Mouse (Mus musculus) adrenal gland, postnatal 14 days (tissue): ENCODE measurements around the gene Mthfd2. TPM values are rescaled to one million over a fixed set of nuclear protein-coding genes. Genes with fewer than 3 reads are reported as not detected.

Experiments used
- DNase-seq: peaks from one replicate; pipeline ENCODE4 v3.0.0; 2021; ENCODE audit warnings: mixed read lengths
- total RNA-seq: library from RNA; stranded (reverse); gene quantifications from 2 replicates; pipeline ENCODE4 v1.2.3, GENCODE M21; 2021

The Mthfd2 gene
- total RNA-seq, 1 experiment from 2014 or later: 21.1 TPM

DNA sequence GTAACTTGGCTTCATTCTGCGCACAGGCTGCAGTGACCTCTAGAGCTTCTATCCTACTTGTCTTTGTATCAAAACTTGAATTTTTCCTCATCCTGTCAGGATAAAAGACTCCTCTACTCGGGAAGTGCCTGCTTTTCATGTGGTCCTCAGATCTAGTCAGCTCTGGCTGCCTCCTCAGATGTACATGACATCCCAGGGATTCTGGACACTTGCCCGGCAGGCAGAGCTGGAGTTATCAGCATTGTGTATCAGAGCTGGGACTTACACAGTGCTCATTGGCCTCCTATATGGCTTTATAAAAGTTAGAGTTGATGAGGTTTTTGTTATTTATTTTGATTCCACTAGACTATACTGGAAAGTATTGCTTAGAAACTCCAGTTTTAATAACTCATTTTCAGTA lies 15.7 kb upstream of the Mthfd2 start:
- DNase-seq: no peak

DNA sequence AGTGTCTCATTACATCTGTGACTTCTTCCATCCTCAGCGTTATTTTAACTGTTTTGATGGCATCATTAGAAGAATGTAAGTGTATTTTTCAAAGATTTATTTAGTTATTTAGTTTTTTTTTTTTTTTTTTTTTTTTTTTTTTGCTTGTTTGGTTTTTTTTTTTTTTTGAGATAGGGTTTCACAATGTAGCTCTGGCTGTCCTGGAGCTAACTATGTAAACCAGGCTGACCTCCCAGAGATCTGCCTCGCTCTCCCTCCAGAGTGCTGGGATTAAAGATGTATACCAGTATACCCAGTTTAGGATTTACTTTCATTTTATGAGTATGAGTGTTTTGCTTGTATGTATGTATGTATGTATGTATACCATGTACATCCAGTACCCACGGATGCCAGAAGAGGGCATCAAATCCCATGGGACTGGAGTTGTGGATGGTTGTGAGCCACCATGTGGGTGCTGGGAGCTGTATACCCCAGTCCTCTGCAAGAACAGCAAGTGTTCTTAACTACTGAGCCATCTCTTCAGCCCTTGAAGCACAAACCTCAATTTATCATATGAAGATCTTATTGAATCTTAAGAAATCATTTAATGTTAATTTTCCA lies 2.0 kb upstream of the Mthfd2 start:
- DNase-seq: no peak

DNA sequence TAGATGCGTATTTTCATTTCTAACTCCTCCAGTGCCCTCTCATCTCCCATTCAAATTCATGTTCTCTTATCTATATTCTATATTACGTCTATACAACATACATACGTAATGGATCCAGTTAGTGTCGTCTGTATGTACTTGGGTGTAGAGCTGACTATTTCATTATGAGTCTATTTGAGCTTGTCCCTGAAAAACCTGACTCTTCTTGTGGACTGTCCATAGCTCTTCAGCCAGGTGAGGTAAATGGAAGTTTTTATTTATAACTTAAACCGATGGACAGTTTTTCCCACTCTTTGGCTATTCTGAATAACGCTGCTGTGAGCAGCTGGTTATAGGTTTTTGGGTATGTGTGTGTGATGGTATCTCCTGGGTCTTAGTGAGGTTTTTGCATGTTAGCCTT lies 1.1 kb upstream of the Mthfd2 start:
- DNase-seq: no peak

DNA sequence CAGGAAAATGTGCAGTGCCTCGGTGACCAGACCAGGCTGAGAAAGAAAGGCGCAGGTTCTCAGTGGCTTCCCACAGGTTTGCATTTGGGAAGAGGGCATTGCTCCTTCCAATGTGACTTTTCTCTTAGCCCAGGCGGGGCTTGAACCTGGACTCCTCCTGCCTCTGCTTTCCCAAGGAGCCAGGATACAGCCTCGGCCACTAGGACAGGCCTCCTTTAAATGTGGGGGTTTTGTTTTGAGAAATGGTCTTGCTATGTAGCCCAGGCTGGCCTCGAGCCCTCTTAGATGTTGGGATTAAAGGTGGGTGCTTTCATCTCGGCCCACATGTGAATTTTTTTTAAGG lies 657 bp upstream of the Mthfd2 start:
- DNase-seq: peak; percentile 30

DNA sequence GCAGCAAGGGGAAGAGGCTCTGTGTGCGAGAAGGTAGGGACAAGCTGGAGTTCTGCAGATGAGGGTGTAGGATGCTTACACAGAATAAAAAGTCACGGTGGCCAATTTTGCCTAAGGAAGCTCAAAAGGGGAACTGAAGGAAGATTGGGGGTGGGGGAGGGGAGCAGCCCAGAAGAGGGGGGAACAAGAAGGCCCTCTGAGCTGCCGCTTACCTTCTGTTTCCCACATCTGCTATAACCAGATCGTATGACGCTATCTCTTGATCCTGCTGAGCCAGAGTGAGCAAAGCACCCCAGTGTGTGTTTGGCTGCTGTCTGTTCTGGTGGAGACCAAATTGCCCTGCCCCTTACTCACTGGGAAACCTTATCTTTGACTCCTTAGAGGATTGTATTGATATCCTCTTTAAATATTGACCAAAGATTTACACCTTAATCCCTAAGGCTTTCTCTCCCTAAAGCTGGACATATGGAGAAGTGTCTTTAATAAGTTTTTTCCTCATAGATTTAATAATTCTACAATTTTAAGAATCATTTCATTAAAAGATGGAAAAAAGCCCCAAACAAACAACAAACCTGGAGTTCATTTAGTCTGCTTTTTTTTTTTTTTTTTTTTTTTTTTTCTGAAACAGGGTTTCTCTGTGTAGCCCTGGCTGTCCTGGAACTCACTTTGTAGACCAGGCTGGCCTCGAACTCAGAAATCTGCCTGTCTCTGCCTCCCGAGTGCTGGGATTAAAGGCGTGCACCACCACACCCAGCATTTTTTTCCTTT lies 1.9 kb downstream of the Mthfd2 start:
- DNase-seq: no peak

DNA sequence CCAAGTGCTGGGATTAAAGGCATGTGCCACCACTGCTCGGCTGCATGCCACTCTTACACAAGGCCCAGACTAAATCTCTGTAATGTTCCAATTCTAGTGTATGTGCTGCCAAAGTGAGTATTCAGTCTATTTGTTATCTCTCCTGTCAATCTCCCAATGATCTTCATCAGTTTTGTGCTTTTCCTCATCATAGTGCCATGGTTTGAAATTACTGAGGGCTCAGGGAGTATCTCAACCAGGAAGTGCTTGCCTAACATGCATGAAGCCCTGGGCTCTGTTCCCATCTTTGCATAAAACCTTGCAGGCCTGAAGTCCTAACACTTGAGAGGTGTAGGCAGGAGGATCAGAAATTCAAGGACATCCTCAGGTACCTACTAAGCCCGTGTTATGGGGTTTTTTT lies 2.9 kb downstream of the Mthfd2 start:
- DNase-seq: no peak

DNA sequence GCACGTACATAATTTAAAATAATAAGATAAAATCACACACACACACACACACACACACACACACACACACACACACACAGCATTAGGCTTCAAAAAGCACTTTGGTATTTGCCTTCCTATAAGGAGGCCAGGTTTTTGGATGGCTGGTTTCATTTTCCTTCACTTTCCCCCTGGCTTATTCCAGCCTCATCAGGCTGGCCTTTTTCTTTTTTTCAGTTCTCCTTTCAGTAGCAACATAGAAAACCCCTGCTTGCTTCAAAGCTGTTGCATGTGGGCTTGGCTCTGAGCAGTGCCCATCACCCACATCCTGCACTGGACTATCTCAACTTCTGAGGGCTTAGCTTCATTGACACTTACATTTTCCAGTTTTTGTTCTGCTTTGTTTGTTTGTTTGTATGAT lies 3.8 kb downstream of the Mthfd2 start:
- no peak for DNase-seq

DNA sequence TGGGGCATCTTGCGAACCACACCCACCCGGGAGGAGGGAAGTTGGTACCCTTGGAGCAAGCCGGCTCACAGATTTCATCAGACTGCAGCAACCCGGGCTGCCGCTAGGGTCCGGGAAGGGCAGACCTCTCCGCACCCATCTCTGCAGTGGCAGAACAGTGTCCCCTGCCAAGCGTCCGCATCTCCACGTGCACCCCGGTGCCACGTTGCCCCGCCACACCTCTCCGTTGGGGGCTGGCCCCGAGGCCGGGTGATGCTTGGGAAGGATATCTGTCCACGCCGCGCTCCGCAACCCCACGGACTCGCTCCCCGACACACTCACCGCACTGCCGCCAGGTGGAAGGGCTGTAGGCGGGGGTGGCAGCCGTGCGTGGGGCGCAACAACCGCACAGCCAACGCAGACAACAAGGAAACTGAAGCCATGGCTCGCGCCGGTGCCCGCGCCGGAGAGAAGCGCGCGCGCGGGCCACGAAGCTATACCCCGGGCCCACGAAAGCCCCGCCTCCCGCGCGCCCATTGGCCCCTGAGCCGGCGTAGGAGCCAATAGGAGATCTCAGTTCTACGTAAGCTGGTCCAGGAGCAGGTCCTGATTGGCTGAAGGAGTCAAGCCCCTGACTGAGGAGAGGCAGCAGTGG lies 8.5 kb downstream of the Mthfd2 start:
- DNase-seq: peak; percentile 96

DNA sequence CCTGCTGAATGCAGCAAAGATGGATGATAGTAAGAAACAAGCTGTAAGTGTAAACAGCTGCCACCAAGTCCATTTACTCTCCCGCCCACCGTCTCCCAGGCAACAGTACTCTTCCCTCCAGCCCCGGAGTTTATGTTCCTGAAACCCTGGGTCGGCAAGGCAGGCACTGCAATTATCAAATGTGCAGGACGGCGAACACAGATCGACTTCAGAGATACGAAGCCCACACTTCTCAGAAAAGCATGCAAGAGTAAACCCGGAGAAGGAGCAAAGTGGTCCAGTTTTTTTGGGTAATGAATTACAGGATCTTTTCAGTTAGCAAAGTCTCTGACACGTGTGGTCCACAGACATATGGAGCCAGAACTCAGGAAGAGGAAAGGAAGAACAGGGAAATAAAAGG lies 9.7 kb downstream of the Mthfd2 start:
- peak; percentile 21 for DNase-seq

DNA sequence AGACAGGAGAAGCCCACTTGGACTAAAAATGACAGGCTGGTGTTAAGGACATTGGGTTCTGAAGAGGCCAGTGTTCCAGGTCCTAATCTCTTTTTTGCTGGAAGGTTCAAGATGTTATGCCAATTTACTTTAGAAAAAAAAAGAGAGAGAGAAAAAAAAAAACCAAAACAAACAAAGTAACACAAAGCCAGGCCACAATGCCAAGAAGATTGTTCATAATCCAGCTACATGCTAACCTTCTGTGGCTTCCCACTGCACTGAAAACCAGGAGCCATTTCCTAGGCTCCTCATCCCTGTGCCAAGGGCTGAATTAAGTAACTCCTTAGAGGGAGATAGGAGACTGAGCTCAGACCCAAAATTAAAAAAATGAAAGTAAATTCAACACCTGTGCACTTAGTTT lies 10.4 kb downstream of the Mthfd2 start:
- DNase-seq: no peak

DNA sequence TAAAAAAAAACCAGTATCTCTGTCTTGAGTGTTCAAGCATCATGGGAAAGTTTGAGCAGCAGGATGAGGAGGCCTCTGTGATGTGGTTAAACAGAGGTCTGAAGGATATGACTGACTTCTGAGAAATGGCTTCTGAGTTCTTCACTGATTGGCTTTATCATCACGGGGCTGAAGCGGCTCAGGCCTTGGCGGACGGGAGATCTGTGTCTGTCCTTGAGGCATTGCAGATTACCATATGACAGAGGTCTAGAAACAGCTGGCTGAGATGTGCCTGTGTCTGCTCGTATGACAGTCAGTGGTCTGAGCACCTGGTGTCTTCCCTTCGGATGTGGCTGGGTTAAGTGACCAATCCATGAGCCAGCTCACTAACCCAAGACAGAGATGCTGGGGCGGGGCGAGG lies 13.2 kb downstream of the Mthfd2 start:
- peak; percentile 59 for DNase-seq

DNA sequence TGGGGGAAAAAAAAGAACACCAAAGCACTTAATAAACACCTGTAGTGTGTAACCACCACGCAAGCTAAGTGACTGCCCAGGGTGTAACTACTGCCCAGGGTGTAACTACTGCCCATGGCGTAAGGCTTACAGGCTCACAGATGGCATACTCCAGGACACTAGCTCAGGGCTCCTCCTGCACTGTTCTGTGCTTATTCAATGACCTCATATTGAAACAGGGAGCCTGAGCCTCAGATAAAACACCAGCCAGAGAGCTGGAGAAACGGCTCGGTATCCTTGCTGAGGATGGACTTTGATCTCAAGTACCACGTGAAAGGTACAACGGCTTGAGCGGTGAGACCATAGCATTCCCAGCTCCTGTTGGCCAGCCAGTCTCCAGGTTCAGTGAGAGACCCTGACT lies 13.7 kb downstream of the Mthfd2 start:
- DNase-seq: no peak

DNA sequence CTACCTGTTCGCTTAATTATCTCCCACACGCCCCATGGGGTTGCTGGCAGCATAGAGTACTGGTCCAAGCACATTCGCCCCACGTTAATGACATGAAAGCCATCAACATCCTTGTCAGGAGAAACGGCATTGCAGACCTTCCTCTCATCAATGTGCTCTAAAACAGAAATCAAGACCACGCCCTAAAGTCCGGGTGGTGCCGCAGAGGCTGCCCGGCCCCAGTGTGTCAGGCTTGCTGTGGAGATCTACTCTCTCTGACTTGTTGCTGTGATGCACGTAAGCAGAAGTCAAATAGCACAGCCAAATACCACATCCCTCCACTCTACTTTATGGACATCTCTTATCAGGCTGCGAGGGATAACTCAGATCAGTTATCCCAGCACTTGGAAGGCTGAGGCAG lies 14.5 kb downstream of the Mthfd2 start:
- DNase-seq: no peak

DNA sequence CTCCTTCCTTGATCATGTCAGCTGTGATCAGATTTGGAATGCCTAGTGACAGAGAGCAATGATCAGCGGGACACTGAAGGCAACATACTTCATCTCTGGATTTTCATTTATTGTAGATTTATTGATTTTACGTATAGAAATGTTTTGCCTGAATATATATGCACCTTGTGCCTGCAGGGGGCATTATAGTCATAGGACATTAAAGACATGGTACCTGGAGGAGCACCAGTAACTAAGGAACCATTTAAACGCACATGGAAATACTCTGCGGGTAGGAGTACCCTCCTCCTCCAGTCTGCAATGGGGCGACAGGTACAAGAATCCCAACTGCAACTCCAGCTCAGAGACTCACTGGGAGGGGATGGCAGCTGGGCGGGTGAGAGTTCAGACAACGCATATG lies 16.7 kb downstream of the Mthfd2 start:
- no peak for DNase-seq

DNA sequence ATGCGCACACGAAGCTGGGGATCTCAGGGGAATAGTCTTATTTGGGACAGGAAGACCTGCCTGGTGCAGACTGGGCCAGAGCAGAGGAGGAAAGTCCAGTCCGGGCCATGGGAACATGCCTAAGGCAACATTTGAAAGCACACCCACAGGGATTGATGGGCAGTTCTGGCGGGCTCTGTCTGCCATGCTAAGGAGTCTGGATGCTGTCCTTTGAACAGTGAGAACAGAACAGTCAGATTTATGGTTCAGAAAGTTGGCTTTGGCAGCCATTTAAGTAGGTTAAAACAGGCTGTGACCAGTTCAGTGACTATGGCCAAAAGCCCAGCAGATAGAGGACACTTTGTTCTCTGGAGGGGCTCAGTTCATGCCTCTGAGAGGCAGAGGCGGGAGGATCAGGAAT lies 23.4 kb downstream of the Mthfd2 start:
- DNase-seq: peak; percentile 32

DNA sequence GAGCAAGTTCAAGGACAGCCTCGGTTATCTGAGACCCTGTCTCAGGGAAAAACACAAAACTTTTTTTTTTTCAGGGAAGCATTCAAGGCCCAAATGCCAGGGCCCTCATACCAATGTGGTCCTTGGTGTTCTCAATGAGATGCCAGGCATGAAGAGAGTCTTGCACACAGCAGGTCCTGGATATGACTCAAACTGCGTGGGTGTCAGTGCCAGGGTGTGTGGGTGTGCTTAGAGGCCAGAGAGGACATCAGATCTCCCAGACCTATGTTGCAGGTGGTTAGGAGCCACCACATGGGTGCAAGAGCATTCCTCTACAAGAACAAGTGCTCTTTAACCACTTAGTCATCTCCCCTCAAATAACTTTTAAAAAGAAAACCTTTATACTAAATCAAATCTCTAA lies 24.4 kb downstream of the Mthfd2 start:
- no peak for DNase-seq

DNA sequence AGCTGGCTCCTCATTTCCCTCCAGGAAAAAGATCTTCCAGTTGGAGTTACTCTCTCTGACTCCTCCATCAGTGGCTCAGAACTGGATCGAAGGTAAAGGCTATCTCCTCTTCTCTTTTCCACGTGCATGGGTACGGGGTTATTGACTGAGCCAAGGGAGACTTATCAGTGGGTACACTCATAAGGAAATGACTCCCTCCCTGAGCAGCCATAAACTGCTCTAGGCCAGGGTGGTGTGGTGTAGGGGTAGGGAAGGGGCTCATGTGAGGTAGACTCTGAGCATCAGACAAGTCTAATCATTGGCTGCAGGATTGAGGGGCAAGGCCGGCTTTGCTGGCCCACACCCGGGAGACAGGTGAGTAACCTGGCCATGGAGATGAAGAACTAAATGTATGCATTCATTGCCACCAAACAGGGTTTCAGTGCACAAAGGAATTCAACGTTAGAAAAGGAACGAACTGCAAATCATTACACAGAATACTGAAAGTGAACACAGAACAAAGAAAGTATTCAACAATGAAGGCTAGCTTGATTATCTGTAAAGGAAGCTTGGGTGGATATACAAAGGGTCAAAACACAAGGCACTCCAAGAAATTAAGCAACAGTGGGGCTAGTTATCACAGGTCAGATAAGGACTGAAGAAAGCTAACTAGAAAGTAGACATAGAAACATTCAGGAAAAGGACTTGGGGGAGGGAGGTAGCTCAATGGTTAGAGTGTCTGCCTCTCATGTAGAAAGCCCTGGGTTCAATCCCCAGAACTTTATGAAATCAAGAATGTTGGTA lies 25.1 kb downstream of the Mthfd2 start:
- no peak for DNase-seq

DNA sequence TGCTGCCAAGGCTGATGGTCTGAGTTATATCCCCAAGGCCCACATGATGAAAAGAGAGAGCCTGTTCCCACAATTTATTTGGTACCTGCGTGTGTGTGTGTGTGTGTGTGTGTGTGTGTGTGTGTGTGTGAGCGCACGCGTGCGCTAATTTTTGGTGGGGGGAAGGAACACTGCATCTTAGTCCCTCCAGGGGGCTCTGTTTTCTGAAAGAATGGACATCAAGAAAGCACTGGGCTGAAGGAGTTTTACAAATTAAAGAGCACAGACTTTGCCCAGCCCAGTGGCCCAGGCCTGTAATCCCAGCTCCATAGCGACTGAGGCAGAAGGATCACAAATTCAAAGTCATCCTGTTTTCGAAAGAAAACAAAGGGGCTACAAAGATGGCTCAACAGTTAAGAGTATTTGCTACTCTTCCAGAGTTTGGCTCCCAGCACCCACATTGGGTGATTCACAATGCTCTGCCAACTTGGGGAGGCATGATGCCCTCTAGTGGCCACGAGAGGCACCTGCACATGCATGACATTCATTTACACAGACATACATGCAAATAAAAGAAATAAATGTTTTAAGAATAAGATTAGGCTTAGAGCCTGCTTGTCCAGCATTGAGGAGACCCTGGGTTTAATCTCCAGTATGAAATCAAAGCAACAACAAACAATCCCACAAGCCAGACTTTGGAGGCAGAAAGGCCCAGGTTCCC lies 45.3 kb downstream of the Mthfd2 start:
- DNase-seq: peak; percentile 53

DNA sequence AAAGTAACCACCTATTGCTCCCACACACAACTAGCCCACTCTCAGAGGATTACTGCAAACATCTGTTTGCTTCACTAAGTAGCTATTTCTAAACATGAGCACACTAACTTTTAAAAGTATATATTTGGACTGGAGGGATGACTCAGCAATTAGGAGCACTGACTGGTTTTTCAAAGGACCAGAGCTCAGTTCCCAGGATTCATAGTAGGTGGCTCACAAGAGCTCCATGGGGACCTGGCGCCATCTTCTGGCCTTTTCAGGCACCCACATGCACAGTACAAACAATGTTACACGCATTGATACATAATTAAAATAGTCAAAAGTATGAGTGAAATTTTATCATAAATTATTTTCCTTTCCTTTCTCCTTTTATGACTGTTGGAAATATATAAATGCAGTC lies 46.8 kb downstream of the Mthfd2 start:
- DNase-seq: peak; percentile 61

DNA sequence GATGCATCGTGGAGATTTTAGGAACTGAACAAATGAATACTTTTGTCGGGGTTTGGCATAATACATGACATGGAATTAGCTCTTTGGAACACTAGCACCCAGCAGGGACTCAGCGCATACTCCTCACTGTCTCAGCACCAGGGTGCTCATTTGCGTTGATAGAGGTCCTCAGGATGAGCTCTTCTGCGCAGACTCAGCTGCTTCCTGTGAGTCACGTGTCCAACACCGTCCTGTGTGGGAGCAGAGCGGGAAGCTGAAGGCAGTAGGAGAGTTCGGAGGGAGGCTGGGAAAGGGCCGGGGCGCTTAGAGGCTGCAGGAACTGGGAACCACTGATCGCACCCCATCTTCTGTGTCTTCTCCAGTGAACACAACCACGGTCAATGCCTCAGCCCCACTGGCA lies 48.6 kb downstream of the Mthfd2 start:
- no peak for DNase-seq

DNA sequence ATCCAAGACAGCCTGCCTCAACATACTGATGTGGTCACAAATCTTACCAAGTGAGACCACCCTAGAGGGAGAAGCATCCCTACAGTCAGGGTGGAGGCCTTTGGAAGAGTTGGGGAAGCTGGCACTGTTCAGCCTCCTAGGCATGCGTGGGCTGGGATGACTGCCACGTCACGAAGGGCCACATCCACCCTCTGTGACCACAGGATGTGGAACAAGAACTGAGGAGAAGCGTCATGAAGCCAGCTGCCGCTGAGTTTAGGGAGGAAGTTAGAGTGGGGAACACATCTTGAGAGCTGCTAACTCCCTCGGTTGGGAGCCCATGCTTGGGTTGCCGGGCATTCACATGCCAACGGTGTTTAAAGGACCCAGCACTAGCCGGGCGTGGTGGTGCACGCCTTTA lies 52.0 kb downstream of the Mthfd2 start:
- no peak for DNase-seq
